Comparison of ENCODE assay signal across 24 mouse cellular contexts in the genomic region with DNA sequence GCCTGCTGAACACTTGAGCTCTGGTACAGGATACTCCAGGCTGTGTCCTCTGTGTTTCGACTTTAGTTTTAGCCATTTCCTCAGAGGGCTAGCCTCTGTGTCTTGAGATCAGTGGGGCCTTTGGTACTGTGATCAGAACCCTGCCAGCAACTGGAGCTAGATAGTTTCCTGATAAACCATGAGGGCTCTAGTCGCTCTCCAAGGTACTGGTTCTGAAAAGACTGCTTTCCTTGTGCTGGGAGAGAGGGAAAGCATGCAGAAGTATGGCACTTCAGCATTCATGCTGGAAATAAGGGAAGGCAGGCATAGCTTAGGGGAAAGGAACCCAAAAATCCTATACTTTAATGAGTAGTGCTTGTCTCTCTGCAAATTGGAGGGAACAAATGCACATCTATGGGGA.
A peak's percentile ranks its signal among the peaks of the same experiment; 100 is the strongest.
DNase-seq lines count a peak whose midpoint lies in the region; ATAC-seq and TF ChIP-seq lines count a peak whose summit lies in the region.
"Had no signal": no experiment of that assay in that cellular context is flagged by ENCODE, and none has a peak within 500 bp of the region (broad histone marks: within the 10 kb centered on the region; RNA-seq: fewer than 3 reads in every experiment).

No protein-coding gene starts in this region.

- WGBS in hindbrain, embryonic 11.5 days = 70% methylated on average over 2 of the region's 2 CpGs
- 79% methylated on average over 2 of the region's 2 CpGs for WGBS in hindbrain, embryonic 12.5 days
- WGBS in embryonic facial prominence, embryonic 10.5 days = 70% methylated on average over 2 of the region's 2 CpGs
- WGBS in midbrain, embryonic 11.5 days = 60% methylated on average over 2 of the region's 2 CpGs

- H3K27me3 ChIP-seq in hindbrain, embryonic 11.5 days (ENCODE audit: control insufficient read depth, insufficient read depth, low read length) = no peaks in the 10 kb centered on the region
- H3K27me3 ChIP-seq in hindbrain, embryonic 12.5 days = no peaks in the 10 kb centered on the region
- no peaks in the 10 kb centered on the region for H3K27me3 ChIP-seq in MEL (ENCODE audit: control insufficient read depth in 1 of 2, insufficient read depth in 2 of 2, low read length in 2 of 2)
- H3K27me3 ChIP-seq in embryonic facial prominence, embryonic 10.5 days (replicated peaks; ENCODE audit: low read depth, poor library complexity, severe bottlenecking) = no peaks in the 10 kb centered on the region
- H3K27me3 ChIP-seq in midbrain, embryonic 11.5 days (ENCODE audit: control insufficient read depth, insufficient read depth, low read length) = no peaks in the 10 kb centered on the region
- H3K27me3 ChIP-seq: embryonic facial prominence, embryonic 15.5 days; hindbrain, embryonic 13.5 days; kidney, embryonic 15.5 days; liver, embryonic 12.5 days; lung, embryonic 15.5 days; midbrain, embryonic 13.5 days; neural tube, embryonic 13.5 days had no signal

- no peak overlapping the region for H3K4me3 ChIP-seq in hindbrain, embryonic 11.5 days (ENCODE audit: low read depth, low read length)
- no peak overlapping the region for H3K4me3 ChIP-seq in hindbrain, embryonic 12.5 days
- no peak overlapping the region for H3K4me3 ChIP-seq in MEL (ENCODE audit: control insufficient read depth in 1 of 2, insufficient read depth in 1 of 2, low read depth in 2 of 2, low read length in 2 of 2)
- no peak overlapping the region for H3K4me3 ChIP-seq in embryonic facial prominence, embryonic 10.5 days
- no peak overlapping the region for H3K4me3 ChIP-seq in midbrain, embryonic 11.5 days (ENCODE audit: low read depth, low read length)
- H3K4me3 ChIP-seq: embryonic facial prominence, embryonic 15.5 days; hindbrain, embryonic 13.5 days; kidney, embryonic 15.5 days; layer of hippocampus, adult 2 months; liver, embryonic 12.5 days; lung, embryonic 15.5 days; midbrain, embryonic 13.5 days; neural tube, embryonic 13.5 days had no signal

- no peaks in the 10 kb centered on the region for H3K4me1 ChIP-seq in hindbrain, embryonic 11.5 days (replicated peaks; ENCODE audit: control insufficient read depth, insufficient read depth, low read length)
- H3K4me1 ChIP-seq in hindbrain, embryonic 12.5 days = no peaks in the 10 kb centered on the region
- no peaks in the 10 kb centered on the region for H3K4me1 ChIP-seq in MEL (ENCODE audit: control insufficient read depth in 1 of 2, insufficient read depth in 2 of 2, low read length in 2 of 2)
- H3K4me1 ChIP-seq in embryonic facial prominence, embryonic 10.5 days = no peaks in the 10 kb centered on the region
- no peaks in the 10 kb centered on the region for H3K4me1 ChIP-seq in midbrain, embryonic 11.5 days (ENCODE audit: control insufficient read depth, insufficient read depth, low read length)
- H3K4me1 ChIP-seq: embryonic facial prominence, embryonic 15.5 days; hindbrain, embryonic 13.5 days; kidney, embryonic 15.5 days; liver, embryonic 12.5 days; lung, embryonic 15.5 days; midbrain, embryonic 13.5 days; neural tube, embryonic 13.5 days had no signal

- no peaks in the 10 kb centered on the region for H3K36me3 ChIP-seq in hindbrain, embryonic 11.5 days (ENCODE audit: control insufficient read depth, insufficient read depth, low read length)
- H3K36me3 ChIP-seq in hindbrain, embryonic 12.5 days = no peaks in the 10 kb centered on the region
- no peaks in the 10 kb centered on the region for H3K36me3 ChIP-seq in MEL (ENCODE audit: control insufficient read depth in 1 of 2, insufficient read depth in 2 of 2, low read length in 2 of 2)
- H3K36me3 ChIP-seq in embryonic facial prominence, embryonic 10.5 days (replicated peaks) = no peaks in the 10 kb centered on the region
- H3K36me3 ChIP-seq in midbrain, embryonic 11.5 days (ENCODE audit: control insufficient read depth, insufficient read depth, low read length) = no peaks in the 10 kb centered on the region
- H3K36me3 ChIP-seq: embryonic facial prominence, embryonic 15.5 days; hindbrain, embryonic 13.5 days; kidney, embryonic 15.5 days; liver, embryonic 12.5 days; lung, embryonic 15.5 days; midbrain, embryonic 13.5 days; neural tube, embryonic 13.5 days had no signal

- no peak for TF ChIP-seq POLR2A in MEL (IDR thresholded peaks at IDR 0.05; ENCODE audit: control insufficient read depth in 1 of 2, insufficient read depth in 1 of 2, low read depth in 1 of 2, low read length in 2 of 2, poor library complexity in 1 of 2)

- H3K9ac ChIP-seq in hindbrain, embryonic 11.5 days (ENCODE audit: low read depth, low read length) = no peak overlapping the region
- H3K9ac ChIP-seq in hindbrain, embryonic 12.5 days = no peak overlapping the region
- no peak overlapping the region for H3K9ac ChIP-seq in MEL (ENCODE audit: control insufficient read depth, low read depth, low read length, poor library complexity, severe bottlenecking)
- H3K9ac ChIP-seq in midbrain, embryonic 11.5 days (ENCODE audit: low read length) = no peak overlapping the region
- H3K9ac ChIP-seq: embryonic facial prominence, embryonic 15.5 days; hindbrain, embryonic 13.5 days; kidney, embryonic 15.5 days; liver, embryonic 12.5 days; lung, embryonic 15.5 days; midbrain, embryonic 13.5 days; neural tube, embryonic 13.5 days had no signal

- TF ChIP-seq RAD21 in MEL (IDR thresholded peaks at IDR 0.05; ENCODE audit: low read depth, low read length) = no peak

- TF ChIP-seq CTCF in MEL (IDR thresholded peaks at IDR 0.05 in 2 of 3, conservative IDR thresholded peaks at IDR 0.05 in 1 of 3; ENCODE audit: control insufficient read depth in 1 of 3, insufficient read depth in 1 of 3, low read depth in 2 of 3, low read length in 3 of 3, poor library complexity in 1 of 3, severe bottlenecking in 1 of 3) = no peak

- no peak for ATAC-seq in hindbrain, embryonic 11.5 days (ENCODE audit: low FRiP score)
- ATAC-seq in hindbrain, embryonic 12.5 days (ENCODE audit: low FRiP score) = no peak
- no peak for ATAC-seq in midbrain, embryonic 11.5 days (ENCODE audit: low FRiP score)
- ATAC-seq: liver, embryonic 12.5 days; midbrain, embryonic 13.5 days had no signal

- no peak overlapping the region for H3K27ac ChIP-seq in hindbrain, embryonic 11.5 days (ENCODE audit: low read depth, low read length)
- no peak overlapping the region for H3K27ac ChIP-seq in hindbrain, embryonic 12.5 days
- no peak overlapping the region for H3K27ac ChIP-seq in MEL (ENCODE audit: control insufficient read depth, low read depth, low read length)
- no peak overlapping the region for H3K27ac ChIP-seq in embryonic facial prominence, embryonic 10.5 days (replicated peaks)
- no peak overlapping the region for H3K27ac ChIP-seq in midbrain, embryonic 11.5 days (ENCODE audit: low read depth, low read length)
- H3K27ac ChIP-seq: embryonic facial prominence, embryonic 15.5 days; hindbrain, embryonic 13.5 days; kidney, embryonic 15.5 days; layer of hippocampus, adult 2 months; liver, embryonic 12.5 days; lung, embryonic 15.5 days; midbrain, embryonic 13.5 days; neural tube, embryonic 13.5 days had no signal

- no peaks in the 10 kb centered on the region for H3K79me2 ChIP-seq in MEL (ENCODE audit: control insufficient read depth, insufficient read depth, low read length, poor library complexity)

- no peak for TF ChIP-seq EP300 in MEL (IDR thresholded peaks at IDR 0.05; ENCODE audit: low read depth in 1 of 2, low read length in 2 of 2)

- H3K9me3 ChIP-seq in hindbrain, embryonic 11.5 days (ENCODE audit: control insufficient read depth, low read length) = no peaks in the 10 kb centered on the region
- H3K9me3 ChIP-seq in hindbrain, embryonic 12.5 days (replicated peaks) = no peaks in the 10 kb centered on the region
- no peaks in the 10 kb centered on the region for H3K9me3 ChIP-seq in MEL (replicated peaks; ENCODE audit: insufficient read depth, low read length)
- H3K9me3 ChIP-seq in embryonic facial prominence, embryonic 10.5 days = no peaks in the 10 kb centered on the region
- no peaks in the 10 kb centered on the region for H3K9me3 ChIP-seq in midbrain, embryonic 11.5 days (ENCODE audit: control insufficient read depth, low read length)
- H3K9me3 ChIP-seq: embryonic facial prominence, embryonic 15.5 days; hindbrain, embryonic 13.5 days; kidney, embryonic 15.5 days; liver, embryonic 12.5 days; lung, embryonic 15.5 days; midbrain, embryonic 13.5 days; neural tube, embryonic 13.5 days had no signal

- peak; percentile 21 for DNase-seq in hindbrain, embryonic 11.5 days (ENCODE audit: low spot score)
- DNase-seq in 3T3-L1 (ENCODE audit: low read depth, low spot score) = peak; percentile 2
- peak; percentile 5 for DNase-seq in MEL (ENCODE audit: low read depth, low spot score)
- peak; percentile 8 for DNase-seq in embryonic facial prominence, embryonic 10.5 days (ENCODE audit: low spot score)
- no peak for DNase-seq in right cerebral cortex, postnatal 36 days (ENCODE audit: low spot score in 2 of 2)
- no peak for DNase-seq in midbrain, embryonic 11.5 days (ENCODE audit: low spot score, missing footprints)
- DNase-seq in left cerebral cortex, adult 18-20 months (ENCODE audit: low spot score in 2 of 2) = no peak
- DNase-seq: adrenal gland, adult 2 months; cerebellum, adult 11-12 months; cerebellum, postnatal 25 days; heart, postnatal 10 days; layer of hippocampus, postnatal 36 days; right cerebral cortex, postnatal 14 days; thymus, postnatal 4 days had no signal

- no peak overlapping the region for H3K4me2 ChIP-seq in hindbrain, embryonic 11.5 days (replicated peaks; ENCODE audit: low read depth, low read length)
- H3K4me2 ChIP-seq in hindbrain, embryonic 12.5 days (replicated peaks) = no peak overlapping the region
- H3K4me2 ChIP-seq in midbrain, embryonic 11.5 days = no peak overlapping the region
- H3K4me2 ChIP-seq: embryonic facial prominence, embryonic 15.5 days; heart, embryonic 11.5 days; hindbrain, embryonic 13.5 days; kidney, embryonic 15.5 days; liver, embryonic 12.5 days; lung, embryonic 15.5 days; midbrain, embryonic 13.5 days; neural tube, embryonic 13.5 days had no signal

TF ChIP-seq in MEL, 35 proteins besides CTCF, POLR2A, EP300 and RAD21:
- TF ChIP-seq JUND (IDR thresholded peaks at IDR 0.05; ENCODE audit: low read depth, low read length) (no peak), POLR2AphosphoS5 (IDR thresholded peaks at IDR 0.05; ENCODE audit: borderline replicate concordance, low read depth, low read length) (no peak), KAT2A (conservative IDR thresholded peaks at IDR 0.05; ENCODE audit: low read depth, low read length) (no peak), ZC3H11A (IDR thresholded peaks at IDR 0.05; ENCODE audit: low read depth, low read length) (no peak), POLR2AphosphoS2 (IDR thresholded peaks at IDR 0.05; ENCODE audit: low read length) (no peak)
TF ChIP-seq in MEL: peak in this region for 0.

Comparison
In these comparisons a context has a peak if more than half of its experiments do, and no peak if none do; other contexts are left out.
1. DNase-seq: peak in hindbrain, embryonic 11.5 days (single experiment), 3T3-L1 (single experiment), MEL (single experiment) and embryonic facial prominence, embryonic 10.5 days (single experiment); none in right cerebral cortex, postnatal 36 days (0 of 2), midbrain, embryonic 11.5 days (single experiment) and left cerebral cortex, adult 18-20 months (0 of 2).